Mouse (Mus musculus) heart, postnatal 10 days (tissue): Measurements from ENCODE around the gene Kbtbd12. TPM values are rescaled to one million over a fixed set of nuclear protein-coding genes. Genes with fewer than 3 reads are reported as not detected.

Experiments used
- DNase-seq, 2 experiments: peaks; one replicate each; pipeline ENCODE4 v3.0.0; 2021
- intact Hi-C: fragments of 180-260 bp; cut with DNase I; formaldehyde crosslinking; loops from one replicate; pipeline ENCODE4 v1.15.1; 2025
- total RNA-seq, 2 experiments: library from RNA; stranded (reverse); gene quantifications; 2 replicates each; pipeline ENCODE4 v1.2.3; 2021

The Kbtbd12 gene
- total RNA-seq, 2 experiments from 2014 or later: 23.6 to 28.8 TPM

DNA sequence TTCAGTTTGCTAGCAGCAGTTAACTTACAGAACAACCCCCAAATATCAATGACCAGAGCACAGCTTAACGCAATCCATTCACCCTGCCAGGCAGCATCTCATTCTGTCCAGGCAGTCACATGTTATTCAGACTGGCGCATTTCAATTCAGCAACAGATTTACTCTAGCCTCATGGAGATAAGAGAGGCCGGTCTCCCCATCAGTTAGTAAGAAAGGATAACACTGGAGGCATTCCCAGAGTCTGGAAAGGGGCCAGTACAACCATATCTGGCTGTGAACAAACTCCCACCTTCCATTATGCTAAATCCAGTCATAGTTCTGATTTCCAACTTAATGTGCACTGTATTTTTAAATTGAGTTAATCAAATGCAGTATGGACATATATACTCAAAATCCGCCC is 123.2 kb downstream of the Kbtbd12 start:
- intact Hi-C loops: no loop called here
- DNase-seq: no peak

DNA sequence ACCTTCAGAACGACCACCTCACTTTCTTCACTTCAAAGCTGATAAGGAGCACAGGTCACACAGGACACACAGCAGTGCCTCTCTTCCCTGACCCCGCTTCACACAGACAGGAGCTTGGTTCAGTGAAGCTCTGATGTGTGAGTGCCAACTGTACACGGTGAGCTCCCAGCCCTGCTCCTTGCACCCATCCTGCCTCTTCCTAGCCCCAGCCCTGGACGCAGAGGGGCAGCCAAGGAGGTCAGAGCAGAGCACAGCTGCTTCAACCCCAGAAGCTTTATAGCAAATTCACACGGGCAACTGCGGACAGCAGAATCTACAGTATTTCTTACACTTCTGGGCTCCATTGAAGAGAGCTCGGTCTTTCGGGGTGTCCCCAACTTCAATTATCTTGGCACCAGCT is 123.8 kb downstream of the Kbtbd12 start:
- no peak for DNase-seq
- intact Hi-C loops: no loop called here

DNA sequence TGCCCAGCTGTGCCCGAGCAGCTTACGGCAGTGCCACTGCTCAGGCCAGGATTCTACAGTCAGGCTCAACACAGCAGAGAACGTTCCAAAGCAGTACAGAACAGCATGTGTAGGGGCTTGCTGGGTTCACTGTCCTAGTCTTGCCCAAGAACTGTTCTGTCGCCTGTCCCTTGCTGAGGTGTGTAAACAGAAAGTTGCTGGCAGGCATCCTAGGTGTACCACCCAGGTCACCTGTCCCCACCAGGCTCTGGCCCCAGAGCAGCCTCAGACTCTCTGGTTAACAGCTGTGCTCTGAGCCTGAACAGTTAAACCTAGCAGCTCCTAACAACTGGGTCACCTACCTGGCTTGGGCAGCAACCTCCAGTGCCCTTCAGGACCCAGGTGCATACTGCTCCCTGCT is 134.7 kb downstream of the Kbtbd12 start:
- DNase-seq: no peak
- intact Hi-C loops: no loop called here

DNA sequence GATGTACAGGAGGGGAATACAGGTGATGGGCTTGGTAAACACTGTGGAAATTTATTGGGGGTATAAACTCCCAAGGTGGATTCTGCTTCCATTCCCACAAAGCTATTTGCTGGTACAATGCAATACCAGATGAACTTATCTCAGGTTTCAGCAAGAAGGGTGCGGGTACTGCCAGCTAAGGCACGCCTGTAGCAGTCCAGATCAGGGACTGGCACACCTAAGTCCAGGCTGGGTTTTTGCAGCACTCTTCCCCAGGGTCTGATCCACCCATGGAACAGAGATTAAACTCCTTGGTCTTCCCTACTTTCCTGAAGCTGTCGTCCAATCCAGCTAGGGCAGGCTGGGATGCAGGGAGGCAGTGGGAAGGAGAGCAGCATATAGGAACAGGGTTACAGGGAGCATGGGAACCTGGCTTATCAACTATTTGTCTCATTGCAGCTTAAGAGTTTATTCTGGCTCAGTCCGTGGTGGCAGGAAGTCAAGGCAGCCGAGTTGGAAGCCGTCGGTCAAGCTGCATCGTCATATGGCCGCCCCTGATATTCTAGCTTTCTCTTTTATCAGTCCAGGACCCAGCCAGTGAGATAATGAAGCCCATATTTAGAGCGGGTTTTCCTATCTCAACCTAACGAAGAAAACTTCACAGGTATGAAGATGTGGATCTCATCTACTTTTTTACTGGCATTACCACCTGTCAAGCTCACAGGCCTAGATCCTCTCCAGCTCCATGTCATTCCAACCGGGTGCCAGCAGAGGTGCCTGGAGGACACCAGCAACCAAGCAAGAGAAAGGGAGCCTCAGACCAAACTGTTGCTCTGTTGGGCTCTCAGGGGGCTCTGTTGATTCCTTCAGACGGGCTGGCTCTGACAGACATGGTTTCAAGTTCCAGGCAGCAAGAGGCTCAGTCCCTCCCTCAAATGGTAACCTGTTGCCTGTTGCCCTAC is 135.4 kb downstream of the Kbtbd12 start:
- intact Hi-C loops: no loop called here
- DNase-seq: peak; percentile 46

DNA sequence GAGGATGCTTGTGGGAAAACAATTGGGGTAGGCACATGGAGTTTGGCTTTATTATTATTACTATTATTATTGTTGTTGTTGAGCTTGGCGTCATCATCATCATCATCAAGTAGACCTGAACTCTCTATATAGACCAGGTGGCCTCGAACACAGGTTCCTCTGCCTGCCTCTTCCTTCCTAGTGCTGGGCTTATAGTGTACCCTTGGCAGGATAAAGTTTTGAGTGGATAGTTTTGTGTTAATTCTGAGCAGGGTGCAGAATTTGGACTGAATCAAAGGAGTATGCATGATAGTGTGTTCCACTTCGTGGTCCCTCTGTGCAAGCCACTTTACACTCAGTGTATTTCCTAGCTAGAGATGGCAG is 137.4 kb downstream of the Kbtbd12 start:
- DNase-seq: no peak
- intact Hi-C loops: loop anchor here (2.0 kb wide), 1 partner anchor 388 kb away; no protein-coding TSS in a partner anchor

DNA sequence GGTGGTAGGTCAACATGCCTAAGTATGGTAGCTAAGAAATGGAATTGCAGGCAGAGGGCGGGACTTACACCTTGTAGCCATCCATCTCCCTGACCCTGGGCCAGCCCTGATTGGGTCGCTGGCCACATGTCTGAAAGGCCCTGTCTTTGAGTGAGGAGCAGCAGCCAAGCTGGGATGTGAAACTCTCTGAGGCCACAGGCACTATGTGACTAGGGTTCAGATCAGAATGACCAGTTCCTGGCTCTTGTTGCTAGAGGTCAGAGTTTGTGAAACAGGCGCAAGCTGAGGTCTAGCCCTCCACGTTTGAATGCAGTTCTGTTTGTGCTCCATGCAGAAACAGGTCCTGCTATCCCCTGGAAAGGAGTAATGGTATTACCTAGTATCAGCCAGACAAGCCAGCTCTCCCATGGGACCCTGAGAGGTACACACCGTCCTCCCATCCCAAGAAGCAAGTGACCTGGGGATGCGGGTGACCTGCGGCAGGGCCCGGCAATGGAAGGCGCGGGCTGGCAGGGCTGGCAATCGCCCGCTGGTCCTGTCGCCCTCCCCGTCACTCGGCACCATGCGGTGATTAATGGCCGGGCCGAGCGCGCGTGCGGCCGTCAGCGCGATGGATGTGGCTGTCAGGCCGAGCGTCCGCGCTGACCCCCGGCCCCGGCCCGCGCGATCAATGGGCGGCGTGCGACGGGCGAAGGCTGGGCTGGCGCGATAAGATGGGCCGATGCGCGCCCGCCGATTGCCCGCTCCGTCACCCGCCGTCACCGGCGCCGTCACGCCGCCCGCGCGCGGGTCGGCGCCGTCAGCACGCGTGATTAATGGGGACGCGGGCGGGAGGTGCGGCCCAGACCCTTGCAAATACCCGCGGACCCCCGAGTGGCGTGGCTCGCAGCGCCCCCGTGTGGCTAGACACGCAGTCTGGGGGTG is 138.0 kb downstream of the Kbtbd12 start:
- peak; percentile 42 to 65 for DNase-seq
- intact Hi-C loops: loop anchor here (2.0 kb wide), 1 partner anchor 387 kb away; no protein-coding TSS in a partner anchor

Other genes starting within 250 kb of the Kbtbd12 start
- 10 to 100 TPM in 1 of 2 experiments, 1 to 10 TPM in 1; 9.8 to 11.2 TPM for gene Eefsec, start 191.4 kb downstream of the Kbtbd12 start, total RNA-seq
- 10 to 100 TPM; 21.3 to 23.8 TPM for gene Ruvbl1, start 172.5 kb downstream of the Kbtbd12 start, total RNA-seq
- gene Sec61a1, start 119.0 kb downstream of the Kbtbd12 start, total RNA-seq: 10 to 100 TPM; 89.4 to 89.9 TPM
- gene Mgll, start 86.5 kb upstream of the Kbtbd12 start, total RNA-seq: 100 to 1,000 TPM; 187 to 225 TPM
- 10 to 100 TPM; 18.7 to 21.0 TPM for gene Abtb1, start 204.0 kb upstream of the Kbtbd12 start, total RNA-seq
- gene Podxl2, start 237.1 kb upstream of the Kbtbd12 start, total RNA-seq: 10 to 100 TPM; 49.9 to 54.8 TPM